Mouse (Mus musculus): Measurements from ENCODE around the gene Bmt2. TPM values are rescaled to one million over a fixed set of nuclear protein-coding genes. Genes with fewer than 3 reads are reported as not detected.

Bmt2 gene
- polyA plus RNA-seq, 1 experiment from 2014 or later: 18.4 TPM

Other genes starting within 250 kb of the Bmt2 start
- gene Tmem168, start 69.9 kb downstream of the Bmt2 start, polyA plus RNA-seq (2016; fragmentation: Nextera tagmentation; extraction: Ambion mirVana): 29.8 and 32.7 TPM in 2 replicates
- gene Gpr85, start 162.0 kb upstream of the Bmt2 start, polyA plus RNA-seq (2016; fragmentation: Nextera tagmentation; extraction: Ambion mirVana): 9.4 and 14.2 TPM in 2 replicates
- gene 2610001J05Rik, start 193.6 kb upstream of the Bmt2 start, polyA plus RNA-seq (2016; fragmentation: Nextera tagmentation; extraction: Ambion mirVana): 99.8 and 101 TPM in 2 replicates

All from hindbrain, embryonic 10.5 days (tissue).